Mouse (Mus musculus): ENCODE measurements at regions not wholly inside any gene's neighbourhood (a gene's known extent, or its start where the extent isn't known, plus 50 kb on each side); places are given as distances from the start of the nearest gene placed in this dataset.
"Not testable (repeated sequence)": the region's sequence is repeated elsewhere in the genome, so short reads cannot be mapped to it uniquely, and the experiment has no call there.

DNA sequence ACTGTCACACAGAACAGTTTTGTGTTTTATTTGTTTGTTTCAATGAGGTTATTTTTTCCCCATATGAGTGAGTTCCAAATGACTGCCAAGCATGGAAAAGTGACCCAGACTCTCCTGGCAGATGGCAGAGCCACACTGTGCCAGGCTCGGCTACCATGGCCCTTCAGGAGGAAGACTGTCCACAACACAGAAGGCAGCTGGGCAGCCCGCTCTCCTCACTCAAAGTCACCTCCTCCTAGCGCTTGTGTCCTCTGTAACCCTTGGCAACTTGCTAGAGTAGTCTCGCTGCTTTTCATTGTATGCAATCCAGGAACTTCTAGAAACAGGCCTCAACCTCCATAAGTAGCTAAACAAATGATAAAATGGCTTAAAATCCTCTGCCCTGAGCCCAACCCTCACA lies 299.2 kb downstream of the Gxylt1 start:
- no peak for TF ChIP-seq FOSL1 (IDR thresholded peaks at IDR 0.05; ENCODE audit: insufficient read depth, low read length, poor library complexity, severe bottlenecking)
- no peak for TF ChIP-seq CTCF (IDR thresholded peaks at IDR 0.05; ENCODE audit: control insufficient read depth, insufficient read depth, insufficient read length)
- TF ChIP-seq MYOG (IDR thresholded peaks at IDR 0.05; ENCODE audit: control insufficient read depth, extremely low read depth, insufficient read length) = no peak
- no peak for TF ChIP-seq CEBPB (IDR thresholded peaks at IDR 0.05; ENCODE audit: low read depth)
- no peak for TF ChIP-seq MAX (IDR thresholded peaks at IDR 0.05)
- no peak for TF ChIP-seq MYOD1 (IDR thresholded peaks at IDR 0.05; ENCODE audit: control insufficient read depth, insufficient read length, low read depth)
- no peak for TF ChIP-seq USF1 (IDR thresholded peaks at IDR 0.05; ENCODE audit: low read depth)

DNA sequence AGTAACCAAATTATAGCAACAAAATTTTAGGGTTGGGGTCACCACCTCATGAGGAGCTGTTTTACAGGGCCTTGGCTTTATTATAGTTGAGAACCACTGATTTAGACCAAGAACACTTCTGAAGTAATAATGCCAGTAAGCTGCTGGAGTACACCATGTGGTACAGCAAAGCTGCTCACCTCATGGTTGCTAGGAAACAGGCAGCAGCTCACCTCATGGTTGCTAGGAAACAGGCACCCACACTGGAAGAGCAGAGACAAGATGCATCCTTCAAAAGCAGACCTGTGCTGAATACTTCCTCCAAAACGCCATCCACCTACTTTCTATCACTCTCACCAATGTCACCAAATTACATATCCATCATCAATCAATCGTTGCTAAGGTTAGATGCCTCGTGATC lies 300.0 kb downstream of the Gxylt1 start:
- H3K79me3 ChIP-seq (ENCODE audit: low read depth) = no peaks in the 10 kb centered on the region
- H3K4me3 ChIP-seq (ENCODE audit: insufficient read depth, poor library complexity, severe bottlenecking) = no peak overlapping the region
- no peaks in the 10 kb centered on the region for H3K36me3 ChIP-seq (ENCODE audit: control insufficient read depth, insufficient read depth)
- no peaks in the 10 kb centered on the region for H3K27me3 ChIP-seq (ENCODE audit: control insufficient read depth, insufficient read depth, insufficient read length)
- no peak overlapping the region for H3ac ChIP-seq (ENCODE audit: control insufficient read depth, insufficient read length, low read depth)
- no peak for TF ChIP-seq CEBPB (IDR thresholded peaks at IDR 0.05; ENCODE audit: low read depth)
- TF ChIP-seq USF1 (IDR thresholded peaks at IDR 0.05; ENCODE audit: low read depth) = no peak
- no peak for TF ChIP-seq MYOG (IDR thresholded peaks at IDR 0.05; ENCODE audit: control insufficient read depth, extremely low read depth, insufficient read length)
- TF ChIP-seq CTCF (IDR thresholded peaks at IDR 0.05; ENCODE audit: control insufficient read depth, insufficient read depth, insufficient read length) = no peak
- no peak for TF ChIP-seq MAX (IDR thresholded peaks at IDR 0.05)
- H3K79me2 ChIP-seq (ENCODE audit: control insufficient read depth, insufficient read depth) = no peaks in the 10 kb centered on the region

More for the DNA sequence above, 299.2 kb downstream of the Gxylt1 start:
- no peak overlapping the region for H3ac ChIP-seq (ENCODE audit: control insufficient read depth, insufficient read length, low read depth)
- no peaks in the 10 kb centered on the region for H3K79me2 ChIP-seq (ENCODE audit: control insufficient read depth, insufficient read depth)
- no peak overlapping the region for H3K4me3 ChIP-seq (ENCODE audit: insufficient read depth, poor library complexity, severe bottlenecking)
- no peaks in the 10 kb centered on the region for H3K27me3 ChIP-seq (ENCODE audit: control insufficient read depth, insufficient read depth, insufficient read length)
- H3K79me3 ChIP-seq (ENCODE audit: low read depth) = no peaks in the 10 kb centered on the region
- H3K36me3 ChIP-seq (ENCODE audit: control insufficient read depth, insufficient read depth) = no peaks in the 10 kb centered on the region

DNA sequence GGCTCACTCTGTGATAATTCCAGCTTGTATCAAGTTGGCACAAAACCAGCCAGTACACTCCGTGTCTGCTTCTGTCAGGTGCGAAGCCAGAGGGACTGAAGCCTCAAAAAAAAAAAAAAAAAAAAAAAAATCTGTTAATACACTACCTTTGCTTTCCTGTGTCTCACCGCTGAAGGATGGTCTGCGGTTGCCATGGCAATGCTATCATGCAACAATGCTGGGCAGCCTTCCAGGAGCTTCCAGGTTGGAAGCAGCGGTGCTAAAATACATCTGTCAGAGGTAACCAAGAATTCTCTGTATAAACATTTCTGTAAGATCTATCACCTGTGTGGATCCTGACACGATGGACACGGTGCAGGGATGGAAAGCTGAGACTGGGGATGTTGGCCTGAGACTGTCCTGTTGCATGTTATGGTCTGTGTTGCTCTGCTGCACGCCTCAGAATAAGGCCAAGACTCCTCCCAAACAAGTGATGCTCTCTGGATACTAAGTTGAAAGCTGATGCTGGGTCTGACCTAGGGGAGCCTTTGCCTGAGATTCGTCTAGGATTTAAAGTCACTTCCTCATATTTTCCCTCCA lies 301.2 kb downstream of the Gxylt1 start:
- Histone ChIP-seq H3K36me3 (ENCODE audit: control insufficient read depth, insufficient read depth) (no peaks in the 10 kb centered on the region), H3K4me3 (ENCODE audit: insufficient read depth, poor library complexity, severe bottlenecking) (no peak overlapping the region)
- TF ChIP-seq MYOG (IDR thresholded peaks at IDR 0.05; ENCODE audit: control insufficient read depth, extremely low read depth, insufficient read length) = no peak
- TF ChIP-seq MAX (IDR thresholded peaks at IDR 0.05) = no peak

DNA sequence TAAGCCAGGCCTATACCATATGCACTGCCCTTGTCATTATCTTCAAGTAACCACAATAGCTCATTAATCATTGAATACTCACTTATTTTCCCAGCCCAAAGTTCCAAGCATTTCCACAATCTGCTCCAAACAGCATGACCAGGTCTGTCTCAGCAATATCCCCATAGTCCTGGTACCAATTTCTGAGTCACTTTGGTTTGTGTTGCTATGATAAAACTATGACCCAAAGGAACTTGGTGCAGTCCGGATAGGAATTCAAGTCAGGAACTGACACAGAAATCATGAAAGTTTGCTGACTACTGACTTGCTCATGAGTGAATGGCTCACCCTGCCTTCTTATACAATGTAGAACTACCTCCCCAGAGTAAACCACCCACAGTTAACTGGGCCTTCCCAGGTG lies 309.4 kb downstream of the Gxylt1 start:
- TF ChIP-seq CEBPB (IDR thresholded peaks at IDR 0.05; ENCODE audit: low read depth) (no peak), MYOD1 (IDR thresholded peaks at IDR 0.05; ENCODE audit: control insufficient read depth, insufficient read length, low read depth) (no peak), FOSL1 (IDR thresholded peaks at IDR 0.05; ENCODE audit: insufficient read depth, low read length, poor library complexity, severe bottlenecking) (no peak), MYOG (IDR thresholded peaks at IDR 0.05; ENCODE audit: control insufficient read depth, extremely low read depth, insufficient read length) (no peak), USF1 (IDR thresholded peaks at IDR 0.05; ENCODE audit: low read depth) (no peak), CTCF (IDR thresholded peaks at IDR 0.05; ENCODE audit: control insufficient read depth, insufficient read depth, insufficient read length) (no peak), MAX (IDR thresholded peaks at IDR 0.05) (no peak)
- no peak overlapping the region for H3K4me3 ChIP-seq (ENCODE audit: insufficient read depth, poor library complexity, severe bottlenecking)
- no peak overlapping the region for H3ac ChIP-seq (ENCODE audit: control insufficient read depth, insufficient read length, low read depth)
- H3K79me2 ChIP-seq (ENCODE audit: control insufficient read depth, insufficient read depth) = no peaks in the 10 kb centered on the region
- no peaks in the 10 kb centered on the region for H3K36me3 ChIP-seq (ENCODE audit: control insufficient read depth, insufficient read depth)
- no peaks in the 10 kb centered on the region for H3K27me3 ChIP-seq (ENCODE audit: control insufficient read depth, insufficient read depth, insufficient read length)
- no peaks in the 10 kb centered on the region for H3K79me3 ChIP-seq (ENCODE audit: low read depth)

More for the DNA sequence above, 301.2 kb downstream of the Gxylt1 start:
- Histone ChIP-seq H3ac (ENCODE audit: control insufficient read depth, insufficient read length, low read depth) (no peak overlapping the region), H3K79me2 (ENCODE audit: control insufficient read depth, insufficient read depth) (no peaks in the 10 kb centered on the region), H3K79me3 (ENCODE audit: low read depth) (no peaks in the 10 kb centered on the region), H3K27me3 (ENCODE audit: control insufficient read depth, insufficient read depth, insufficient read length) (no peaks in the 10 kb centered on the region)

DNA sequence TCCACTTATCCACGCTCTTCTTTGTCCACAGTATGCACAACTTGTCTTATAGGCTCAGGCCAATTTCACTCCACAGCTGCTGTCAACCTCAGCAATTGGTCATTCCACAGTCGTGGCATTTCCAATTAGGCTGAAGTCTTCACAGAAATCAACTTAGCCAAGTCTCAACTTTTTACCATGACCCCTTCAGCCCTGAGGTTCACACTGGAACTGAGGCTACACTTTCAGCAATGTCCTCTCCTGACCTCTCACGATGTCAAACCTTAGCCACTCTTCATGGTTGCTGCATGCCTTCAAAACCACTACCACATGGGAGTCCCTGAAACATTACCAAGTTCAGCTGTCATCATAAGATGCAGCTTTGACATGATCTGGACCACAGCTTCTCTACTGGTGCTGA lies 310.1 kb downstream of the Gxylt1 start:
- H3K79me3 ChIP-seq (ENCODE audit: low read depth) = no peaks in the 10 kb centered on the region
- no peaks in the 10 kb centered on the region for H3K36me3 ChIP-seq (ENCODE audit: control insufficient read depth, insufficient read depth)
- no peak overlapping the region for H3K4me3 ChIP-seq (ENCODE audit: insufficient read depth, poor library complexity, severe bottlenecking)
- TF ChIP-seq CTCF (IDR thresholded peaks at IDR 0.05; ENCODE audit: control insufficient read depth, insufficient read depth, insufficient read length) (no peak), MYOG (IDR thresholded peaks at IDR 0.05; ENCODE audit: control insufficient read depth, extremely low read depth, insufficient read length) (no peak), MAX (IDR thresholded peaks at IDR 0.05) (no peak)
- no peaks in the 10 kb centered on the region for H3K79me2 ChIP-seq (ENCODE audit: control insufficient read depth, insufficient read depth)
- no peak overlapping the region for H3ac ChIP-seq (ENCODE audit: control insufficient read depth, insufficient read length, low read depth)
- no peaks in the 10 kb centered on the region for H3K27me3 ChIP-seq (ENCODE audit: control insufficient read depth, insufficient read depth, insufficient read length)

DNA sequence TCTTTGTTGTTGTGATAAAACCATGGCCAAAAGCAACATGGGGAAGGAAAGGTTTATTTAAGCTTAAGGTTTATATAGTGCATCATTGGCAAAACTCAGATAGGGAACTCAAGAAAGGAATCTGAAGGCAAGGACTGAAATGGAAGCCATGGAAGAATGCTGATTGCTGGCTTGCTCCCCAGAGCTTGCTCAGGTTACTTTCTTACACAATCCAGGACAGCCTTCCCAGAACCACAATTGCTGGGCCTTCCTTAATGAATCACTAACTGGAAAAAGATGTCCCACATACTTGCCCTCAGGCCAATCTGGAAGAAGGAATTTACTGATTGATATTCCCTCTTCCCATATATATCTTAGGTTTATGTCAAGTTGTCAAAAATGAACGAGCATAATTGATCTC lies 310.8 kb downstream of the Gxylt1 start:
- Histone ChIP-seq H3K4me3 (ENCODE audit: insufficient read depth, poor library complexity, severe bottlenecking) (no peak overlapping the region), H3K36me3 (ENCODE audit: control insufficient read depth, insufficient read depth) (no peaks in the 10 kb centered on the region), H3K79me3 (ENCODE audit: low read depth) (no peaks in the 10 kb centered on the region), H3K79me2 (ENCODE audit: control insufficient read depth, insufficient read depth) (no peaks in the 10 kb centered on the region), H3ac (ENCODE audit: control insufficient read depth, insufficient read length, low read depth) (no peak overlapping the region), H3K27me3 (ENCODE audit: control insufficient read depth, insufficient read depth, insufficient read length) (no peaks in the 10 kb centered on the region)
- TF ChIP-seq CEBPB (IDR thresholded peaks at IDR 0.05; ENCODE audit: low read depth) = no peak
- TF ChIP-seq MYOD1 (IDR thresholded peaks at IDR 0.05; ENCODE audit: control insufficient read depth, insufficient read length, low read depth) = no peak
- no peak for TF ChIP-seq CTCF (IDR thresholded peaks at IDR 0.05; ENCODE audit: control insufficient read depth, insufficient read depth, insufficient read length)
- no peak for TF ChIP-seq FOSL1 (IDR thresholded peaks at IDR 0.05; ENCODE audit: insufficient read depth, low read length, poor library complexity, severe bottlenecking)
- TF ChIP-seq USF1 (IDR thresholded peaks at IDR 0.05; ENCODE audit: low read depth) = no peak
- TF ChIP-seq MYOG (IDR thresholded peaks at IDR 0.05; ENCODE audit: control insufficient read depth, extremely low read depth, insufficient read length) = no peak
- TF ChIP-seq MAX (IDR thresholded peaks at IDR 0.05) = no peak

DNA sequence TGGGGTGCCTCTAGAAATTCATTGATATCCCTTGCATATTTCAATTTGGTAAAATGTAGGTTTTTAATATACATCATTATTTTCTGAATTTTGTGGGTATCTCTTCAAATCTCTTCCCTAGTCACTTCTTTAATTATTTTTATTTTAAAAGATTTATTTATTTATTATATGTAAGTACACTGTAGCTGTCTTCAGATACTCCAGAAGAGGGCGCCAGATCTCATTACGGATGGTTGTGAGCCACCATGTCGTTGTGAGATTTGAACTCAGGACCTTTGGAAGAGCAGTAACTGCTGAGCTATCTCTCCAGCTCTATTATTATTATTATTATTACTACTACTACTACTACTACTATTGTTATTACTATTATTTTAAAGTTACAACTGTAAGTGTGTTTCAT lies 324.1 kb downstream of the Gxylt1 start:
- not testable (repeated sequence) for H3K4me3 ChIP-seq (ENCODE audit: insufficient read depth, poor library complexity, severe bottlenecking); H3K27me3 ChIP-seq (ENCODE audit: control insufficient read depth, insufficient read depth, insufficient read length); H3K79me2 ChIP-seq (ENCODE audit: control insufficient read depth, insufficient read depth); H3K36me3 ChIP-seq (ENCODE audit: control insufficient read depth, insufficient read depth); H3K79me3 ChIP-seq (ENCODE audit: low read depth); H3ac ChIP-seq (ENCODE audit: control insufficient read depth, insufficient read length, low read depth)
